In genomic region chr11:98927438-98928076, GRCm38 (mm10) we compare ENCODE assay signal across 8 mouse cellular contexts. TPM values are rescaled to one million over a fixed set of nuclear protein-coding genes. Genes with fewer than 3 reads are reported as not detected.
A peak's percentile ranks its signal among the peaks of the same experiment; 100 is the strongest.
DNase-seq lines count a peak whose midpoint lies in the region; ATAC-seq and TF ChIP-seq lines count a peak whose summit lies in the region.

Gene Rara, plus strand, starts transcription at chr11:98927818.

- H3K9me3 ChIP-seq in kidney, embryonic 14.5 days (ENCODE audit: control insufficient read depth, low read length) = no peaks in the 10 kb centered on the region
- no peaks in the 10 kb centered on the region for H3K9me3 ChIP-seq in hindbrain, embryonic 14.5 days (ENCODE audit: control insufficient read depth, low read length)
- H3K9me3 ChIP-seq in liver, embryonic 13.5 days (replicated peaks) = no peaks in the 10 kb centered on the region

- peak within 1 kb of the TSS; percentile 69 for H3K27ac ChIP-seq in kidney, embryonic 14.5 days (ENCODE audit: low read depth, low read length)
- H3K27ac ChIP-seq in embryonic fibroblast, embryonic 13.5 days (ENCODE audit: insufficient read depth, low read length) = no peak within 1 kb of the TSS
- no peak within 1 kb of the TSS for H3K27ac ChIP-seq in hindbrain, embryonic 14.5 days
- no peak within 1 kb of the TSS for H3K27ac ChIP-seq in liver, embryonic 13.5 days
- no peak within 1 kb of the TSS for H3K27ac ChIP-seq in small intestine, adult 2 months (ENCODE audit: insufficient read depth, low read depth, low read length)

- no peaks in the 10 kb centered on the region for H3K27me3 ChIP-seq in kidney, embryonic 14.5 days (ENCODE audit: control insufficient read depth, insufficient read depth, low read length)
- H3K27me3 ChIP-seq in hindbrain, embryonic 14.5 days (ENCODE audit: control insufficient read depth, insufficient read depth, low read length) = no peaks in the 10 kb centered on the region
- H3K27me3 ChIP-seq in liver, embryonic 13.5 days = peaks cover 51% of the 10 kb centered on the region
- H3K27me3 ChIP-seq in small intestine, adult 2 months (ENCODE audit: control insufficient read depth, insufficient read depth, low read length) = no peaks in the 10 kb centered on the region

- TF ChIP-seq CTCF in embryonic fibroblast, embryonic 13.5 days (IDR thresholded peaks at IDR 0.05; ENCODE audit: borderline replicate concordance, insufficient read depth, low read length) = no peak
- TF ChIP-seq CTCF in small intestine, adult 2 months (IDR thresholded peaks at IDR 0.05; ENCODE audit: extremely low read depth, insufficient read length, insufficient replicate concordance, low read depth, low read length) = no peak

- no peak for DNase-seq in kidney, postnatal 14 days
- peak; percentile 17 to 22 for DNase-seq in adrenal gland, adult 18-20 months (ENCODE audit: low spot score in 2 of 2)
- DNase-seq in hindbrain, embryonic 14.5 days (ENCODE audit: low spot score) = no peak
- DNase-seq in liver, embryonic 13.5 days = no peak
- DNase-seq in urinary bladder, postnatal 14 days (ENCODE audit: low spot score) = no peak

- TF ChIP-seq POLR2A in embryonic fibroblast, embryonic 13.5 days (IDR thresholded peaks at IDR 0.05; ENCODE audit: low read depth, low read length) = no peak
- no peak for TF ChIP-seq POLR2A in small intestine, adult 2 months (IDR thresholded peaks at IDR 0.05; ENCODE audit: low read depth, low read length)

- H3K36me3 ChIP-seq in kidney, embryonic 14.5 days (ENCODE audit: control insufficient read depth, insufficient read depth, low read length) = no peaks in the 10 kb centered on the region
- no peaks in the 10 kb centered on the region for H3K36me3 ChIP-seq in hindbrain, embryonic 14.5 days (replicated peaks; ENCODE audit: control insufficient read depth, insufficient read depth)
- H3K36me3 ChIP-seq in liver, embryonic 13.5 days = peaks cover 21% of the 10 kb centered on the region
- no peaks in the 10 kb centered on the region for H3K36me3 ChIP-seq in small intestine, adult 2 months (ENCODE audit: control insufficient read depth, insufficient read depth, low read length)

- 7% methylated on average over 21 of the region's 21 CpGs for WGBS in kidney, embryonic 14.5 days
- WGBS in hindbrain, embryonic 14.5 days = 7% methylated on average over 20 of the region's 21 CpGs
- WGBS in liver, embryonic 13.5 days (ENCODE audit: insufficient replicate concordance) = 15% methylated on average over 21 of the region's 21 CpGs
- WGBS in small intestine, adult 2 months = 14% methylated on average over 21 of the region's 21 CpGs

- peaks cover 87% of the 10 kb centered on the region for H3K4me1 ChIP-seq in kidney, embryonic 14.5 days (ENCODE audit: control insufficient read depth, insufficient read depth, low read length)
- H3K4me1 ChIP-seq in embryonic fibroblast, embryonic 13.5 days (ENCODE audit: control insufficient read depth, insufficient read depth, low read length) = peaks cover 39% of the 10 kb centered on the region
- H3K4me1 ChIP-seq in hindbrain, embryonic 14.5 days (replicated peaks; ENCODE audit: control insufficient read depth, insufficient read depth, low read length) = peaks cover 87% of the 10 kb centered on the region
- H3K4me1 ChIP-seq in liver, embryonic 13.5 days (replicated peaks) = peaks cover 85% of the 10 kb centered on the region
- peaks cover 43% of the 10 kb centered on the region for H3K4me1 ChIP-seq in small intestine, adult 2 months (ENCODE audit: control insufficient read depth, insufficient read depth, insufficient read length, low read length)

- H3K9ac ChIP-seq in kidney, embryonic 14.5 days (ENCODE audit: low read depth, low read length) = peak within 1 kb of the TSS; percentile 78
- H3K9ac ChIP-seq in hindbrain, embryonic 14.5 days = peak within 1 kb of the TSS; percentile 86
- H3K9ac ChIP-seq in liver, embryonic 13.5 days = peak within 1 kb of the TSS; percentile 61

- H3K4me3 ChIP-seq in kidney, embryonic 14.5 days (ENCODE audit: low read length) = peak within 1 kb of the TSS; percentile 59
- no peak within 1 kb of the TSS for H3K4me3 ChIP-seq in embryonic fibroblast, embryonic 13.5 days (ENCODE audit: insufficient read depth, low read length)
- H3K4me3 ChIP-seq in hindbrain, embryonic 14.5 days (replicated peaks; ENCODE audit: low read length) = peak within 1 kb of the TSS; percentile 63
- peak within 1 kb of the TSS; percentile 51 for H3K4me3 ChIP-seq in liver, embryonic 13.5 days (replicated peaks)
- peak within 1 kb of the TSS; percentile 66 for H3K4me3 ChIP-seq in small intestine, adult 2 months (ENCODE audit: low read depth, low read length)

- no peak for ATAC-seq in kidney, embryonic 14.5 days (ENCODE audit: low FRiP score, low TSS enrichment)
- ATAC-seq in hindbrain, embryonic 14.5 days (ENCODE audit: low FRiP score) = no peak
- ATAC-seq in liver, embryonic 13.5 days (ENCODE audit: low read depth) = no peak

- H3K4me2 ChIP-seq in kidney, embryonic 14.5 days (replicated peaks; ENCODE audit: low read depth, low read length) = peak within 1 kb of the TSS; percentile 54
- peak within 1 kb of the TSS; percentile 64 for H3K4me2 ChIP-seq in hindbrain, embryonic 14.5 days (replicated peaks)
- peak within 1 kb of the TSS; percentile 63 for H3K4me2 ChIP-seq in liver, embryonic 13.5 days

RNA-seq across cellular contexts. Expression of gene Rara, which starts in this region (rescaled TPM):
- polyA plus RNA-seq in kidney, embryonic 14.5 days (2014; fragmentation: Nextera tagmentation; extraction: Ambion mirVana) = 27.7 and 36.7 TPM in 2 replicates
- 10 to 100 TPM; 16.2 to 16.7 TPM for total RNA-seq in adrenal gland, adult 18-20 months (2021)
- polyA plus RNA-seq in embryonic fibroblast, embryonic 13.5 days (2011; ENCODE audit: insufficient read length, low read depth, missing spikeins) = 26.8 and 28.2 TPM in 2 replicates
- polyA plus RNA-seq in hindbrain, embryonic 14.5 days (2014; fragmentation: Nextera tagmentation; extraction: Ambion mirVana) = 18.4 and 18.7 TPM in 2 replicates
- polyA plus RNA-seq in liver, embryonic 13.5 days (2015; fragmentation: Nextera tagmentation; extraction: Ambion mirVana) = 3.4 and 3.8 TPM in 2 replicates
- polyA plus RNA-seq in small intestine, adult 2 months (2012; rRNA removed) = 25.3 and 56.3 TPM in 2 replicates

Comparison
In these comparisons a context has a peak if more than half of its experiments do, and no peak if none do; other contexts are left out.
1. DNase-seq: peak in adrenal gland, adult 18-20 months (2 of 2); none in kidney, postnatal 14 days (single experiment), hindbrain, embryonic 14.5 days (single experiment), liver, embryonic 13.5 days (single experiment) and urinary bladder, postnatal 14 days (single experiment).
2. Peak in every context shown above with its lines, with median percentiles within 50 percentile points of each other: H3K4me2 ChIP-seq and H3K9ac ChIP-seq.